Mouse (Mus musculus) limb, embryonic 11.5 days (tissue): Measurements from ENCODE around the gene Plcb3. TPM values are rescaled to one million over a fixed set of nuclear protein-coding genes. Genes with fewer than 3 reads are reported as not detected.

Experiments used
- ATAC-seq: fragments of 200-750 bp; cut with Nextera tagmentation; 2 replicates; pipeline ENCODE4 v1.8.0; 2017; ENCODE audit warnings: low read depth; ENCODE audit not compliant: insufficient number of reproducible peaks, low FRiP score, low TSS enrichment
- DNase-seq: peaks from one replicate; pipeline ENCODE4 v3.0.0-alpha.2; 2015; ENCODE audit warnings: low spot score
- H3K27ac ChIP-seq: fragments of 300-500 bp; sonication (generic); replicated peaks from 2 replicates; pipeline ENCODE4 v1.5.1; 2014; ENCODE audit warnings: low read depth, mild to moderate bottlenecking, low read length
- H3K27me3 ChIP-seq: fragments of 300-500 bp; sonication (generic); 2 replicates; pipeline ENCODE4 v1.6.1; 2014; ENCODE audit warnings: mild to moderate bottlenecking, low read length, mixed read lengths; ENCODE audit not compliant: control insufficient read depth, insufficient read depth
- H3K36me3 ChIP-seq: fragments of 300-500 bp; sonication (generic); 2 replicates; pipeline ENCODE4 v1.6.1; 2014; ENCODE audit warnings: mild to moderate bottlenecking, low read length, moderate library complexity, mixed read lengths; ENCODE audit not compliant: control insufficient read depth, insufficient read depth
- H3K4me1 ChIP-seq: fragments of 300-500 bp; sonication (generic); 2 replicates; pipeline ENCODE4 v1.6.1; 2014; ENCODE audit warnings: low read length, mixed read lengths; ENCODE audit not compliant: control insufficient read depth, insufficient read depth
- H3K4me2 ChIP-seq: fragments of 300-500 bp; sonication (generic); 2 replicates; pipeline ENCODE4 v1.6.1; 2014; ENCODE audit warnings: low read depth, mild to moderate bottlenecking, moderate library complexity; ENCODE audit not compliant: severe bottlenecking
- H3K4me3 ChIP-seq: fragments of 300-500 bp; sonication (generic); 2 replicates; pipeline ENCODE4 v1.5.1; 2014; ENCODE audit warnings: low read depth, low read length
- H3K9ac ChIP-seq: fragments of 300-500 bp; sonication (generic); 2 replicates; pipeline ENCODE4 v1.6.1; 2014; ENCODE audit warnings: mild to moderate bottlenecking, low read length
- H3K9me3 ChIP-seq: fragments of 300-500 bp; sonication (generic); 2 replicates; pipeline ENCODE4 v1.6.1; 2016; ENCODE audit warnings: low read length; ENCODE audit not compliant: control insufficient read depth
- WGBS: fragments of 180-500 bp; shearing (Covaris S2); extraction: QIAGEN DNeasy Blood & Tissue Kit; methylation state at CpG from one replicate; pipeline ENCODE4 v1.1.7; 2014; 5-methylcytosine and 5-hydroxymethylcytosine counted together
- polyA plus RNA-seq: library from polyadenylated mRNA; unstranded; fragments of >200 nt; fragmentation: Nextera tagmentation; extraction: Ambion mirVana; gene quantifications from 2 replicates; pipeline ENCODE4 v1.2.1, GENCODE M21; 2014

The Plcb3 gene
- polyA plus RNA-seq, 1 experiment from 2014 or later: 24.4 TPM

- no peaks in the 10 kb centered on the region for H3K9me3 ChIP-seq
- WGBS: 8% methylated on average over 23 of the region's 23 CpGs
- no peak within 1 kb of the TSS for H3K9ac ChIP-seq
- H3K36me3 ChIP-seq: no peaks in the 10 kb centered on the region
- no peak within 1 kb of the TSS for H3K27ac ChIP-seq
- peak within 1 kb of the TSS; percentile 33 for H3K4me2 ChIP-seq
- peak within 1 kb of the TSS; percentile 26 for H3K4me3 ChIP-seq
- DNase-seq (no peak), ATAC-seq (no peak)
- H3K27me3 ChIP-seq: peaks cover 61% of the 10 kb centered on the region
- peaks cover 7% of the 10 kb centered on the region for H3K4me1 ChIP-seq
Measured at GRCm38 (mm10) chr19:6934195-6934977, 41.9 kb downstream of the Plcb3 start, which contains the start of gene Kcnk4. Gene Kcnk4, minus strand, starts transcription at chr19:6934515.

DNA sequence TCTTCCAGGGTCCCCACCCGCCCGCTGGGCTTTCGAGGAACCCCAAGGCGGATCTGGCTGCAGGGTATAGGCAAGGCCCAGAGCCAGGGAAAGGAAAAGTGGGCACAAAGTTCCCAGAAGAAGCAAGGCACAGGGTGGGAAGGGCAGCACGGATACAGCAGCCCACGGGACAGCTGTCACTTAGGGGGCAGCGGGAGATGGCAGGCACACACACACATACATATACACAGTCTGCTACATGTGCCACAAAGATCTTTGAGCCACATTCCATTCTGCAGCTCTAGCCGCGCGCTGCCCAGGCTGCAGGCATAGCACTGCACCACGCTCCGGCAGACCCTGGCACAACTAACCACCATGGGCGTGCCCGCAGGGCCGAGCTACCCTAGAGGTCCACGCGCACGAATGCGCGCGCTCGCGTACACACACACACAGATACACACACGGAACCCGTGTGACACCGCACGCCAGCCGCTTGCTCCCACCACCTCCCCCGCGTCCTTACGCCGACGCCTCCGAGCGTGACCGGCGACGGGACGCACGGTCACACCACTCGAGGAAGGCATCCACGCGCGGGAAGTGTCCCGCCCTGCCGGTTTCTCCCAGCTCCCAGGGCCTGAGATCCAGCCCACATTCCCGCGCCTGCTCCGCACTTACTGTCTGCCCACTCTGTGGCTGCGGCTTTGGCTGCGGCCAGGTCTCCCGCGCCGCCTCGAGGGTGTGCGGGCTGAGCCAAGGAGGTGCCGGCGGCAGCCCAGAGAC lies 42.7 kb downstream of the Plcb3 start:
- WGBS: 3% methylated on average over 57 of the region's 58 CpGs
- Histone ChIP-seq H3K9ac (no peak overlapping the region), H3K4me1 (peaks cover 7% of the 10 kb centered on the region), H3K9me3 (no peaks in the 10 kb centered on the region), H3K36me3 (no peaks in the 10 kb centered on the region), H3K4me3 (peak overlapping the region; percentile 26), H3K4me2 (peak overlapping the region; percentile 33), H3K27me3 (peaks cover 66% of the 10 kb centered on the region), H3K27ac (no peak overlapping the region)
- ATAC-seq: peak; percentile 26; the same call in 1 of the 2 replicates
- DNase-seq: no peak

DNA sequence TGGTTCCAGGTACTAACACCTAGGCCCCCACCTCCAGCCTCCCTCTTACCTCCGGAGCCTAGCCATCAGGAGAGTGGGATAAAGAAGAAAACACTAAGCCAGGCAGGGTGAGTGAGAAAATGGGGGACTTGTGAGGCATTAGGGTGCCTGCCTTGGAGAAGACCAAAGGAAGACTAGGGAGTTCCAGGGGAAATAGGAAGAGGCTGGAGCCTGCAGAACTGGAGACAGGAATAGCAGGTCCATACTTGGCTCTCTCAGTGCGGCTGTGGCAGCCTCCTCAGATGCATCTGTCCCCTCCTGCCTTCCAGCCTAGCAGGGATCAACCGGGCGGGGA lies 43.2 kb downstream of the Plcb3 start:
- WGBS: 18% methylated on average over 4 of the region's 4 CpGs
- DNase-seq (no peak), ATAC-seq (no peak)
- Histone ChIP-seq H3K27ac (no peak overlapping the region), H3K9me3 (no peaks in the 10 kb centered on the region), H3K27me3 (peaks cover 69% of the 10 kb centered on the region), H3K4me1 (peaks cover 8% of the 10 kb centered on the region), H3K9ac (no peak overlapping the region), H3K4me3 (peak overlapping the region; percentile 26), H3K4me2 (no peak overlapping the region), H3K36me3 (no peaks in the 10 kb centered on the region)

- no peaks in the 10 kb centered on the region for H3K36me3 ChIP-seq
- ATAC-seq (no peak), DNase-seq (no peak)
- H3K27me3 ChIP-seq: peaks cover 80% of the 10 kb centered on the region
- no peak overlapping the region for H3K27ac ChIP-seq
- H3K4me2 ChIP-seq: no peak overlapping the region
- peaks cover 9% of the 10 kb centered on the region for H3K4me1 ChIP-seq
- no peak overlapping the region for H3K9ac ChIP-seq
- H3K4me3 ChIP-seq: no peak overlapping the region
- H3K9me3 ChIP-seq: no peaks in the 10 kb centered on the region
- WGBS: 62% methylated on average over 1 of the region's 1 CpGs
Measured at GRCm38 (mm10) chr19:6932018-6932417, 44.3 kb downstream of the Plcb3 start.

DNA sequence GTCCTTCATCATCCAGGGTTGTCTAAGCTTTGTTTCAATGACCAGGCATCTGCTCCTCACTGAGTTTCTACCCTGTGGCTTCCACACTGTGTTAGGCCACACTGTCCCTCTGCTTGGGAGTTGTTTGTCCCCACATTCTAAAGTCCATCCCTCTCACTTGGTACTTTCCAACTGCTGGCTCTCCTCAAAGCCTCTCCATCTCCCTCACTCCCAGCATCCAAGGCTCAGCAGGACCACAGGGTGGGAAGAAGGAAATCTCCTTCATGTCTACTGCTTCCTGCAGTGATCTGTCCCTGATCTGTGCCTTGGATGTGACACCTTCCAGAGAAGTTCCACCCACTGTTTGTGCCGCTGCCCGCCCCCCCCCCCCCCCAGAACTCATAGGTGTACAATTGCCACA lies 45.3 kb downstream of the Plcb3 start:
- Histone ChIP-seq H3K9ac (no peak overlapping the region), H3K27me3 (peaks cover 86% of the 10 kb centered on the region), H3K4me2 (no peak overlapping the region), H3K4me3 (no peak overlapping the region), H3K4me1 (peaks cover 9% of the 10 kb centered on the region), H3K9me3 (no peaks in the 10 kb centered on the region), H3K27ac (no peak overlapping the region), H3K36me3 (no peaks in the 10 kb centered on the region)
- no peak for ATAC-seq
- DNase-seq: no peak
- 29% methylated on average over 2 of the region's 2 CpGs for WGBS

GRCm38 (mm10) chr19:6928080-6928479 lies 48.2 kb downstream of the Plcb3 start:
- no peak for ATAC-seq
- WGBS: 19% methylated on average over 9 of the region's 9 CpGs
- Histone ChIP-seq H3K27ac (no peak overlapping the region), H3K27me3 (peaks cover 84% of the 10 kb centered on the region), H3K9ac (no peak overlapping the region), H3K9me3 (no peaks in the 10 kb centered on the region), H3K36me3 (no peaks in the 10 kb centered on the region), H3K4me2 (no peak overlapping the region), H3K4me1 (0 out of 2 replicates have a peak, but pooled peaks cover 2% of the 10 kb centered on the region), H3K4me3 (no peak overlapping the region)
- no peak for DNase-seq

DNA sequence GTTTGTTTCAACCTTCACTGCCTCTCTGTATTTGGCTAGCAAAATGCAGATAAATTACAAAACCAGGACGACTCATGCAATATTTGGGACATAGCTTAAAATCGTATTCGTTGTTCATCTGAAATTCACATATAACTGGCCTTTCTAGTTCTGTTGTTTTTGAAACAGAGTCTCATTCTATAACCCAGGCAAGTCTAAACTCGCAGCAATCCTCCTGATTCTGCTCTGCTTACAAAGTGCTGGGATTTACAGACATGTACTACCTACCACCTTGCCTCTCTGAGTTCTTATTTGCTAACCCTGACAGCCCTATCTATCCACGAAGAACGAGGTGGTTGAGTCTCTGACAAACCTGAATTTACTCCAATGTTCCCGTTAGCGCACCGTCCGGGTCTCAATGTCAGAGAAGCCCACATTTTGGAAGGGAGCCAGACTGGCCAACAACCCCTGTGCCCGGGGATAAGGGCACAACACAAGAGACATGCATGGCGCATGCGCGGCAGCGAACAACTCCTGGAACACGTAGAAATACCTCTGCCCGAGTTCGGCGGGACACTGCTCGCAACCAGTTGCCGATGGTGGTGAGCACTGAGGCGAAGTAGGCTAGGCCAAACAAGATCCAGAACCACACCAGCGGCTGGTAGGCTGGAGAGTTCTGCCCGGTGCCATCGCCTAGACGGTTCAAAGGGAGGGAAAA lies 49.6 kb downstream of the Plcb3 start:
- peak overlapping the region; percentile 27; the same call in 1 of the 2 replicates for H3K9ac ChIP-seq
- no peaks in the 10 kb centered on the region for H3K9me3 ChIP-seq
- H3K27me3 ChIP-seq: peaks cover 78% of the 10 kb centered on the region
- H3K4me2 ChIP-seq: peak overlapping the region; percentile 32
- H3K4me1 ChIP-seq: peaks cover 2% of the 10 kb centered on the region; the same call in 1 of the 2 replicates
- peak overlapping the region; percentile 15 for H3K4me3 ChIP-seq
- no peaks in the 10 kb centered on the region for H3K36me3 ChIP-seq
- no peak overlapping the region for H3K27ac ChIP-seq
- WGBS: 10% methylated on average over 26 of the region's 26 CpGs
- no peak for ATAC-seq
- peak; percentile 68 for DNase-seq

GRCm38 (mm10) chr19:6925611-6926329 lies 50.5 kb downstream of the Plcb3 start:
- Histone ChIP-seq H3K9ac (no peak overlapping the region), H3K27ac (no peak overlapping the region), H3K4me1 (peaks cover 5% of the 10 kb centered on the region), H3K9me3 (no peaks in the 10 kb centered on the region), H3K27me3 (peaks cover 69% of the 10 kb centered on the region), H3K4me2 (no peak overlapping the region; the same call in 1 of the 2 replicates), H3K4me3 (peak overlapping the region; percentile 2; the same call in 1 of the 2 replicates), H3K36me3 (no peaks in the 10 kb centered on the region)
- no peak for ATAC-seq
- WGBS: 7% methylated on average over 35 of the region's 40 CpGs
- no peak for DNase-seq
